Mouse (Mus musculus): ENCODE measurements around the gene Fgfr2. TPM values are rescaled to one million over a fixed set of nuclear protein-coding genes. Genes with fewer than 3 reads are reported as not detected.

Fgfr2 gene
- polyA plus RNA-seq, 1 experiment from 2014 or later, result 18.5 TPM

- ATAC-seq, result no peak
- H3K4me1 ChIP-seq, result peaks cover 15% of the 10 kb centered on the region
- no peak overlapping the region for H3K27ac ChIP-seq
- H3K4me3 ChIP-seq, result no peak overlapping the region
- H3K36me3 ChIP-seq, result no peaks in the 10 kb centered on the region
- no peak overlapping the region for H3K9ac ChIP-seq
- no peaks in the 10 kb centered on the region for H3K9me3 ChIP-seq (replicated peaks)
- WGBS (ENCODE audit: insufficient replicate concordance), result 68% methylated on average over 9 of the region's 9 CpGs
- H3K27me3 ChIP-seq (replicated peaks), result no peaks in the 10 kb centered on the region
- no peak overlapping the region for H3K4me2 ChIP-seq
These were observed 28.2 kb downstream of the Fgfr2 start for GRCm38 (mm10) chr7:133094711-133095495.

GRCm38 (mm10) chr7:133094161-133094560 is 29.0 kb downstream of the Fgfr2 start:
- no peaks in the 10 kb centered on the region for H3K36me3 ChIP-seq
- 72% methylated on average over 3 of the region's 3 CpGs for WGBS (ENCODE audit: insufficient replicate concordance)
- H3K4me1 ChIP-seq, result peaks cover 15% of the 10 kb centered on the region
- H3K27ac ChIP-seq, result no peak overlapping the region
- no peak overlapping the region for H3K9ac ChIP-seq
- no peaks in the 10 kb centered on the region for H3K27me3 ChIP-seq (replicated peaks)
- no peak for ATAC-seq
- H3K4me3 ChIP-seq, result no peak overlapping the region
- no peaks in the 10 kb centered on the region for H3K9me3 ChIP-seq (replicated peaks)
- H3K4me2 ChIP-seq, result no peak overlapping the region

DNA sequence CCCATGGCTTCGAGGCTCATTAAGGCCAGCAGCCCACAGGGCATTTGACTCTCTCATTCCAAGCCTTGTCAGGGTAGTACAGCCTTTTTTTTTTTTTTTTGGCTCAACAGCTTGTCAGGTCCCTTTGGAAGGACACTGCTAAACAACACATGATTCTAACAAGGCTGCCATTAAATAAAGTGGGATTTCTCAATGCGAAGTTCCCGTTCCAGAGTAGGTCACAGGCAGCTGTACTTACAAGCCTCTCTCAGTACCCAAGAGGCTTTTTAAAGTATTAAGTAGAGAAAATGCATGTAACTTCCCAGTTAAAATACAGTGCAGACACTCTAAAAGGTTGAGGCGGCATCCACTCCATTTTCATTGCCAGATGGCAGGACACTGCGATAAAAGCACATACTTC is 29.4 kb downstream of the Fgfr2 start:
- ATAC-seq, result no peak
- H3K4me2 ChIP-seq, result no peak overlapping the region
- H3K4me3 ChIP-seq, result no peak overlapping the region
- no peak overlapping the region for H3K9ac ChIP-seq
- no peaks in the 10 kb centered on the region for H3K27me3 ChIP-seq (replicated peaks)
- WGBS (ENCODE audit: insufficient replicate concordance), result 82% methylated on average over 5 of the region's 5 CpGs
- H3K9me3 ChIP-seq (replicated peaks), result no peaks in the 10 kb centered on the region
- no peaks in the 10 kb centered on the region for H3K36me3 ChIP-seq
- peaks cover 16% of the 10 kb centered on the region for H3K4me1 ChIP-seq
- H3K27ac ChIP-seq, result no peak overlapping the region

DNA sequence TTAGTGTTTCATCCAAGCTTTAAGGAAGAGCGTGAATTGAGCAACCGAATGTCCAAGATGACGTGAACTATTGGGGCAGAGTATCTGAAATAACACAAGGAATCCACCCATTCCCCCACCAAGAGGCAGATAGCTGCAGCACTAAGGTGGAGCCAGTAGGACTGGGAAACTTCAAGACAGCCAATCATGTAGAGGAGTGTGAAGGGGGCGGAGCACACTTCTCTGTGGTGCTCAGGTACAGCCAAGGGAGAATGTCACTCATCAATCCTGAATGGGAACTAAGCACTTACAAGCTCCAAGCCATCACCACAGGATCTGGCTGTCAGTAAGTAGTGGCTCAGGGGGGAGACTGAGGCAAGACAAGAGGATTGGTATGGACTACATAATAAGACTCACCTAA is 32.5 kb downstream of the Fgfr2 start:
- H3K9me3 ChIP-seq (replicated peaks), result no peaks in the 10 kb centered on the region
- H3K4me3 ChIP-seq, result no peak overlapping the region
- peaks cover 19% of the 10 kb centered on the region for H3K4me1 ChIP-seq
- H3K9ac ChIP-seq, result no peak overlapping the region
- ATAC-seq, result no peak
- no peak overlapping the region for H3K4me2 ChIP-seq
- WGBS (ENCODE audit: insufficient replicate concordance), result 64% methylated on average over 4 of the region's 4 CpGs
- no peaks in the 10 kb centered on the region for H3K36me3 ChIP-seq
- no peak overlapping the region for H3K27ac ChIP-seq
- no peaks in the 10 kb centered on the region for H3K27me3 ChIP-seq (replicated peaks)

DNA sequence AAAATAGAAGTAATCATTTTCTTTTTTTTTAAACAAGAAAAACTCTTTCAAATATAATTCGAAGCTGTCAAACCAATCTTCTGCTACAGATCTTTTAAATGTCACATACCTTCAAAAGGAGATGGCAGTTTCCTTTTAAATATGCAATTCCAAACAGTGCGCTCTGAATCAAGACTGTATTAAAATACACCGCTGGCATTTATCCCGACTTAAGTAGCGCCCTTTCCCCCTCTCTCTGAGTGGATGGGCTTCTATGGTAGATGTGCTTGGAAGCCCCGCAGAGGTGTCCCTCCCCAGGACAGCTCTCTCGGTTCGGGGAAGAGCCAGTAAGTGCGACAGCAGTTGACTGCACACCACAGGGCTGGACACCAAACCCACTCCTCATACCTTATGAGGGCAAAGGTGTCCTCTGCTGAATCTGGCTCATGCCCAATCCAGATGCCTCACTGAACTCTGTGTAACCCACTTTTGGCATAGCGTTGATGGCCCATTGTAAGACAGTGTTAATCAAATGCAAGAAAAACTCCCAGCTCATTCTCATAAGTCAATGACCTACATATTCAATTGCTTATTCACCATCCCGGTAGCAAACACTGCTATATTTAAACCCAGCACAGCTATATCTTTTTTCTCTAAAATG is 33.4 kb downstream of the Fgfr2 start:
- Histone ChIP-seq H3K9me3 (replicated peaks) (no peaks in the 10 kb centered on the region), H3K36me3 (no peaks in the 10 kb centered on the region), H3K27me3 (replicated peaks) (no peaks in the 10 kb centered on the region), H3K9ac (no peak overlapping the region), H3K4me2 (no peak overlapping the region), H3K4me1 (peaks cover 19% of the 10 kb centered on the region), H3K27ac (no peak overlapping the region), H3K4me3 (no peak overlapping the region)
- ATAC-seq, result no peak
- 77% methylated on average over 11 of the region's 11 CpGs for WGBS (ENCODE audit: insufficient replicate concordance)

DNA sequence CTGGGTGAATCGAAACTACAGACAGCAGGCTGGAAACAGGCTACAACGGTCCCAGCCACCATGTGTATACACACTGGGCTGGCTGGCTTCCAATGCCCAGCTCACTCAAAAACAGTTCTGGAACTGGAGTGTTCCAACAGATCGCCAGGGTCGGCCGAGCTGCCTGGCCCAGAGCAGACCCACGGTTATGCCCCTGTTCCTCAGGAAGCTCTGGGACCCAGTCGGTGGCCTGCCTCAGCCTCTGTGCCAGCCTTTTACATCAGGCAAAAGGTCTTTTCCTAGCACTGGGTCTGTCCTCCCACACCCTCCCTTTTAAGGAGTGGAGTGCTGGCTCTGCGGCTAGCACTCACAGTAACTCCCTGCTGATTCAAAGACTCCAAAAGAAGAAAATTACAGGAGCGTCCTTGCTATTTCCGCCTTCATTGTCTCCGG is 34.3 kb downstream of the Fgfr2 start:
- H3K9ac ChIP-seq, result no peak overlapping the region
- no peak overlapping the region for H3K27ac ChIP-seq
- ATAC-seq, result no peak

DNA sequence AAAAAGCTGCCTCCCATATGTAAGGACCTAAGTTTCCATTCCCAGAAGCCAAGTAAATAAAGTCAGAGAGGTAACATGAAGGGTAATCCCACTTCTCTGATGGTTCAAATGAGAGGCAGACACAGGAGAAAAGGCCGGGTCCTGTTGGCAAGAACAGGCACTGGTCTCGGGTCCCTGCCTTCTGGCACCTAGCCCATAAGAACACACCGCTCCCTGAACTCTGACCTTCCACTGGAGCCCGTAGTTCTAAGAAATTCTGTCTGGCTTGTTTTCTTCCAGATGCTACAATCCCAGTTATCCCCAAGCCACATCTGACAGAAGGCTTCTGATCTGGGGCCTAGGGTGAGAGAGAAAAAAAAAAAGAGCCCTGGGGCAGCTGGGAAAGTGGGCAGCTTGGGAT is 34.7 kb downstream of the Fgfr2 start:
- H3K27ac ChIP-seq, result no peak overlapping the region
- H3K9ac ChIP-seq, result no peak overlapping the region
- ATAC-seq, result no peak
- WGBS (ENCODE audit: insufficient replicate concordance), result 75% methylated on average over 4 of the region's 4 CpGs
- no peak overlapping the region for H3K4me2 ChIP-seq
- no peaks in the 10 kb centered on the region for H3K27me3 ChIP-seq (replicated peaks)
- no peaks in the 10 kb centered on the region for H3K9me3 ChIP-seq (replicated peaks)
- H3K4me1 ChIP-seq, result peaks cover 19% of the 10 kb centered on the region
- no peak overlapping the region for H3K4me3 ChIP-seq
- no peaks in the 10 kb centered on the region for H3K36me3 ChIP-seq

More for the DNA sequence above, 34.3 kb downstream of the Fgfr2 start:
- no peak overlapping the region for H3K4me3 ChIP-seq
- no peaks in the 10 kb centered on the region for H3K27me3 ChIP-seq (replicated peaks)
- no peak overlapping the region for H3K4me2 ChIP-seq
- H3K36me3 ChIP-seq, result no peaks in the 10 kb centered on the region
- no peaks in the 10 kb centered on the region for H3K9me3 ChIP-seq (replicated peaks)
- H3K4me1 ChIP-seq, result peaks cover 19% of the 10 kb centered on the region
- WGBS (ENCODE audit: insufficient replicate concordance), result 73% methylated on average over 11 of the region's 11 CpGs

GRCm38 (mm10) chr7:133085408-133085807 is 37.7 kb downstream of the Fgfr2 start:
- 64% methylated on average over 3 of the region's 3 CpGs for WGBS (ENCODE audit: insufficient replicate concordance)
- no peak for ATAC-seq

GRCm38 (mm10) chr7:133083936-133084614 is 39.1 kb downstream of the Fgfr2 start:
- no peaks in the 10 kb centered on the region for H3K9me3 ChIP-seq (replicated peaks)
- no peak for ATAC-seq
- H3K4me3 ChIP-seq, result no peak overlapping the region
- WGBS (ENCODE audit: insufficient replicate concordance), result 75% methylated on average over 13 of the region's 13 CpGs
- H3K27ac ChIP-seq, result no peak overlapping the region
- H3K36me3 ChIP-seq, result 0 out of 2 replicates have a peak, but pooled peaks cover 2% of the 10 kb centered on the region
- no peak overlapping the region for H3K4me2 ChIP-seq
- no peak overlapping the region for H3K9ac ChIP-seq
- H3K4me1 ChIP-seq, result 0 out of 2 replicates have a peak, but pooled peaks cover 4% of the 10 kb centered on the region
- H3K27me3 ChIP-seq (replicated peaks), result no peaks in the 10 kb centered on the region

More at GRCm38 (mm10) chr7:133085408-133085807, 37.7 kb downstream of the Fgfr2 start:
- H3K9me3 ChIP-seq (replicated peaks), result no peaks in the 10 kb centered on the region
- H3K9ac ChIP-seq, result no peak overlapping the region
- no peak overlapping the region for H3K27ac ChIP-seq
- no peak overlapping the region for H3K4me3 ChIP-seq
- H3K4me1 ChIP-seq, result peaks cover 8% of the 10 kb centered on the region; the same call in 1 of the 2 replicates
- H3K27me3 ChIP-seq (replicated peaks), result no peaks in the 10 kb centered on the region
- 0 out of 2 replicates have a peak, but pooled peaks cover 2% of the 10 kb centered on the region for H3K36me3 ChIP-seq
- no peak overlapping the region for H3K4me2 ChIP-seq

DNA sequence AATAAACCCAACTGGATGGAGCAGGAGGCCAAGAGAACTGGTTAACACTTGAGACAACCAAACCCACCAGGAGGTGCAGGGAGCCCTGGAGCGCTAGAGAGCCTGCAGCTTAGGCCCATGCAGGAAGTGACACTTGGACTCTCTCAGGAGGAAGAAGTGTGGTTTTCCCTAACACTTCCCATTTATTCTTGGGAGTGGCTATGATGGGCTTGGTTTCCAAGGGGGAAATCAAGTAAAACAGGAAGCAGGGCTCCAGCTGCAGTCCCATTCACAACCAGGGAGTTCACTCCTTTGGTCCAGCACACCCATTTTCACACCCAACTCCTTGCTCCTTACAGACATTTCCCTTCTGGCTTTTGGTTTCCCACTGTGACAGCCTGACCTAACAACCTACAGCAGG is 44.2 kb downstream of the Fgfr2 start:
- no peak overlapping the region for H3K9ac ChIP-seq
- no peaks in the 10 kb centered on the region for H3K4me1 ChIP-seq
- H3K4me2 ChIP-seq, result no peak overlapping the region
- no peak overlapping the region for H3K4me3 ChIP-seq
- no peak overlapping the region for H3K27ac ChIP-seq
- no peaks in the 10 kb centered on the region for H3K27me3 ChIP-seq (replicated peaks)
- ATAC-seq, result no peak
- no peaks in the 10 kb centered on the region for H3K9me3 ChIP-seq (replicated peaks)
- WGBS (ENCODE audit: insufficient replicate concordance), result 76% methylated on average over 1 of the region's 1 CpGs
- peaks cover 13% of the 10 kb centered on the region; the same call in 1 of the 2 replicates for H3K36me3 ChIP-seq

DNA sequence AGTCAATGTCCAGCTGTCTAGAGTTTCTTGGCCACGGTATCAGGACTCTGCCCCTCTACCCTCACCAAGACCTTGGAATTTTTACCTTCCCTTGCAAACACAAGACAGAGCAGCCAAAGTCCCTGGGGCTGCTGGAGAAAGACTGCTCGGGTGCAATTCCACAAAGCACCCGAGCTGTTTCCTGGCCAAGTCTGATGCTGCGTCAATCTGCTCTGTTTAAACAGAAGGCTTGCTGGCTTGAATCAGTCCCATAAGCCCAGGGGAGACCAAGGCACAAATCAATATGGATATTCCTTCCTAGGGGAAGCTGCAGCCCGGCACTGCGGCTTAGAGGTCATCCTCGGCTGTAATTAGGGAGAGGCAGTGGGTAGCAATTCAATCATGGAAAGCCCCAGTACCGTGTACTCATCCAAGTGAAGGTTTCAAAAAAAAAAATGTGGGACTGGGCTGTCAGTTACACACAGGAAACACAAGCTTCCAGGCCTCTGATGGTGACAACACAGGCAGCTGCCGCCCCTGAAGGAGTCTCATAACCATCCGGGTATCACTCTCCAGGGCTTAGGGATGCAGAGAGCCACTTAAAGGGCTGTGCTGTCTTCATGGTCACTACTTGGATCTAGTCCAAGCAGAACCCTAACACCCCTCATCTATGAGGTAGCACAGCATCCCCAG is 48.6 kb downstream of the Fgfr2 start:
- ATAC-seq, result no peak
- Histone ChIP-seq H3K4me3 (no peak overlapping the region), H3K27me3 (replicated peaks) (no peaks in the 10 kb centered on the region), H3K4me1 (no peaks in the 10 kb centered on the region), H3K36me3 (peaks cover 15% of the 10 kb centered on the region; the same call in 1 of the 2 replicates), H3K27ac (no peak overlapping the region), H3K4me2 (no peak overlapping the region), H3K9ac (no peak overlapping the region), H3K9me3 (replicated peaks) (no peaks in the 10 kb centered on the region)
- WGBS (ENCODE audit: insufficient replicate concordance), result 67% methylated on average over 10 of the region's 10 CpGs

All from liver, embryonic 12.5 days (tissue).